Mouse (Mus musculus): ENCODE measurements around the gene Sirt1. TPM values are rescaled to one million over a fixed set of nuclear protein-coding genes. Genes with fewer than 3 reads are reported as not detected.

Sirt1 gene
- polyA plus RNA-seq, 1 experiment from 2014 or later, result 11.2 TPM

GRCm38 (mm10) chr10:63350666-63351065, 30.8 kb downstream of the Sirt1 start:
- H3K9ac ChIP-seq (ENCODE audit: low read depth, low read length), result no peak overlapping the region
- no peak overlapping the region for H3K27ac ChIP-seq (ENCODE audit: low read depth, low read length)
- no peaks in the 10 kb centered on the region for H3K27me3 ChIP-seq (ENCODE audit: control insufficient read depth, insufficient read depth, low read length)
- 92% methylated on average over 7 of the region's 7 CpGs for WGBS
- H3K4me3 ChIP-seq (ENCODE audit: low read depth, low read length), result no peak overlapping the region
- DNase-seq (ENCODE audit: low spot score), result no peak
- no peaks in the 10 kb centered on the region for H3K9me3 ChIP-seq (ENCODE audit: control insufficient read depth, low read length)
- no peaks in the 10 kb centered on the region for H3K4me1 ChIP-seq (replicated peaks; ENCODE audit: control insufficient read depth, insufficient read depth, low read length)
- no peak overlapping the region for H3K4me2 ChIP-seq (replicated peaks; ENCODE audit: low read depth, low read length)
- no peaks in the 10 kb centered on the region for H3K36me3 ChIP-seq (ENCODE audit: control insufficient read depth, insufficient read depth, low read length)
- ATAC-seq (ENCODE audit: low FRiP score), result no peak

GRCm38 (mm10) chr10:63348291-63348690, 33.2 kb downstream of the Sirt1 start:
- no peak for DNase-seq (ENCODE audit: low spot score)
- WGBS, result 53% methylated on average over 3 of the region's 3 CpGs
- Histone ChIP-seq H3K27me3 (ENCODE audit: control insufficient read depth, insufficient read depth, low read length) (no peaks in the 10 kb centered on the region), H3K9me3 (ENCODE audit: control insufficient read depth, low read length) (no peaks in the 10 kb centered on the region), H3K4me1 (replicated peaks; ENCODE audit: control insufficient read depth, insufficient read depth, low read length) (no peaks in the 10 kb centered on the region), H3K9ac (ENCODE audit: low read depth, low read length) (no peak overlapping the region), H3K27ac (ENCODE audit: low read depth, low read length) (no peak overlapping the region), H3K4me3 (ENCODE audit: low read depth, low read length) (no peak overlapping the region), H3K36me3 (ENCODE audit: control insufficient read depth, insufficient read depth, low read length) (no peaks in the 10 kb centered on the region), H3K4me2 (replicated peaks; ENCODE audit: low read depth, low read length) (no peak overlapping the region)
- ATAC-seq (ENCODE audit: low FRiP score), result no peak

- WGBS, result 88% methylated on average over 3 of the region's 3 CpGs
- ATAC-seq (ENCODE audit: low FRiP score) (no peak), DNase-seq (ENCODE audit: low spot score) (no peak)
- no peak overlapping the region for H3K4me3 ChIP-seq (ENCODE audit: low read depth, low read length)
- no peaks in the 10 kb centered on the region for H3K36me3 ChIP-seq (ENCODE audit: control insufficient read depth, insufficient read depth, low read length)
- H3K27ac ChIP-seq (ENCODE audit: low read depth, low read length), result no peak overlapping the region
- H3K4me1 ChIP-seq (replicated peaks; ENCODE audit: control insufficient read depth, insufficient read depth, low read length), result no peaks in the 10 kb centered on the region
- H3K27me3 ChIP-seq (ENCODE audit: control insufficient read depth, insufficient read depth, low read length), result no peaks in the 10 kb centered on the region
- H3K9me3 ChIP-seq (ENCODE audit: control insufficient read depth, low read length), result no peaks in the 10 kb centered on the region
- H3K9ac ChIP-seq (ENCODE audit: low read depth, low read length), result no peak overlapping the region
- no peak overlapping the region for H3K4me2 ChIP-seq (replicated peaks; ENCODE audit: low read depth, low read length)
These were observed 36.8 kb downstream of the Sirt1 start for GRCm38 (mm10) chr10:63344751-63345150.

- no peak overlapping the region for H3K9ac ChIP-seq (ENCODE audit: low read depth, low read length)
- no peaks in the 10 kb centered on the region for H3K27me3 ChIP-seq (ENCODE audit: control insufficient read depth, insufficient read depth, low read length)
- no peaks in the 10 kb centered on the region for H3K9me3 ChIP-seq (ENCODE audit: control insufficient read depth, low read length)
- ATAC-seq (ENCODE audit: low FRiP score), result no peak
- peaks cover 5% of the 10 kb centered on the region for H3K4me1 ChIP-seq (replicated peaks; ENCODE audit: control insufficient read depth, insufficient read depth, low read length)
- 88% methylated on average over 2 of the region's 2 CpGs for WGBS
- no peak for DNase-seq (ENCODE audit: low spot score)
- H3K36me3 ChIP-seq (ENCODE audit: control insufficient read depth, insufficient read depth, low read length), result no peaks in the 10 kb centered on the region
- H3K27ac ChIP-seq (ENCODE audit: low read depth, low read length), result no peak overlapping the region
- no peak overlapping the region for H3K4me2 ChIP-seq (replicated peaks; ENCODE audit: low read depth, low read length)
- H3K4me3 ChIP-seq (ENCODE audit: low read depth, low read length), result no peak overlapping the region
These were observed 40.2 kb downstream of the Sirt1 start for GRCm38 (mm10) chr10:63341351-63341750.

- no peaks in the 10 kb centered on the region for H3K36me3 ChIP-seq (ENCODE audit: control insufficient read depth, insufficient read depth, low read length)
- WGBS, result under 1% methylated on average over 59 of the region's 74 CpGs
- H3K4me2 ChIP-seq (replicated peaks; ENCODE audit: low read depth, low read length), result peak overlapping the region; percentile 88
- peak overlapping the region; percentile 96 for H3K9ac ChIP-seq (ENCODE audit: low read depth, low read length)
- peaks cover 5% of the 10 kb centered on the region for H3K4me1 ChIP-seq (replicated peaks; ENCODE audit: control insufficient read depth, insufficient read depth, low read length)
- peak; percentile 93 for DNase-seq (ENCODE audit: low spot score)
- ATAC-seq (ENCODE audit: low FRiP score), result peak; percentile 97
- no peaks in the 10 kb centered on the region for H3K9me3 ChIP-seq (ENCODE audit: control insufficient read depth, low read length)
- peak overlapping the region; percentile 91 for H3K27ac ChIP-seq (ENCODE audit: low read depth, low read length)
- no peaks in the 10 kb centered on the region for H3K27me3 ChIP-seq (ENCODE audit: control insufficient read depth, insufficient read depth, low read length)
- H3K4me3 ChIP-seq (ENCODE audit: low read depth, low read length), result peak overlapping the region; percentile 68
These were observed 42.4 kb downstream of the Sirt1 start for GRCm38 (mm10) chr10:63338914-63339643.

GRCm38 (mm10) chr10:63337951-63338836, 43.3 kb downstream of the Sirt1 start:
- peak overlapping the region; percentile 96 for H3K9ac ChIP-seq (ENCODE audit: low read depth, low read length)
- peak overlapping the region; percentile 91 for H3K27ac ChIP-seq (ENCODE audit: low read depth, low read length)
- no peaks in the 10 kb centered on the region for H3K27me3 ChIP-seq (ENCODE audit: control insufficient read depth, insufficient read depth, low read length)
- peaks cover 5% of the 10 kb centered on the region for H3K4me1 ChIP-seq (replicated peaks; ENCODE audit: control insufficient read depth, insufficient read depth, low read length)
- H3K36me3 ChIP-seq (ENCODE audit: control insufficient read depth, insufficient read depth, low read length), result no peaks in the 10 kb centered on the region
- H3K4me3 ChIP-seq (ENCODE audit: low read depth, low read length), result peak overlapping the region; percentile 68
- DNase-seq (ENCODE audit: low spot score) (peak; percentile 79), ATAC-seq (ENCODE audit: low FRiP score) (peak; percentile 89)
- no peaks in the 10 kb centered on the region for H3K9me3 ChIP-seq (ENCODE audit: control insufficient read depth, low read length)
- WGBS, result 1% methylated on average over 94 of the region's 113 CpGs
- H3K4me2 ChIP-seq (replicated peaks; ENCODE audit: low read depth, low read length), result peak overlapping the region; percentile 88

GRCm38 (mm10) chr10:63337326-63337725, 44.2 kb downstream of the Sirt1 start:
- peak overlapping the region; percentile 40; the same call in 1 of the 2 replicates for H3K9ac ChIP-seq (ENCODE audit: low read depth, low read length)
- H3K4me1 ChIP-seq (replicated peaks; ENCODE audit: control insufficient read depth, insufficient read depth, low read length), result peaks cover 5% of the 10 kb centered on the region
- peak overlapping the region; percentile 88 for H3K4me2 ChIP-seq (replicated peaks; ENCODE audit: low read depth, low read length)
- 37% methylated on average over 5 of the region's 5 CpGs for WGBS
- no peaks in the 10 kb centered on the region for H3K9me3 ChIP-seq (ENCODE audit: control insufficient read depth, low read length)
- H3K4me3 ChIP-seq (ENCODE audit: low read depth, low read length), result peak overlapping the region; percentile 68
- DNase-seq (ENCODE audit: low spot score) (no peak), ATAC-seq (ENCODE audit: low FRiP score) (no peak)
- no peaks in the 10 kb centered on the region; the same call in 1 of the 2 replicates for H3K36me3 ChIP-seq (ENCODE audit: control insufficient read depth, insufficient read depth, low read length)
- H3K27me3 ChIP-seq (ENCODE audit: control insufficient read depth, insufficient read depth, low read length), result no peaks in the 10 kb centered on the region
- H3K27ac ChIP-seq (ENCODE audit: low read depth, low read length), result no peak overlapping the region

GRCm38 (mm10) chr10:63336901-63337300, 44.6 kb downstream of the Sirt1 start:
- ATAC-seq (ENCODE audit: low FRiP score) (no peak), DNase-seq (ENCODE audit: low spot score) (no peak)
- no peaks in the 10 kb centered on the region for H3K9me3 ChIP-seq (ENCODE audit: control insufficient read depth, low read length)
- WGBS, result 62% methylated on average over 13 of the region's 13 CpGs
- H3K36me3 ChIP-seq (ENCODE audit: control insufficient read depth, insufficient read depth, low read length), result no peaks in the 10 kb centered on the region; the same call in 1 of the 2 replicates
- peaks cover 5% of the 10 kb centered on the region for H3K4me1 ChIP-seq (replicated peaks; ENCODE audit: control insufficient read depth, insufficient read depth, low read length)
- no peaks in the 10 kb centered on the region for H3K27me3 ChIP-seq (ENCODE audit: control insufficient read depth, insufficient read depth, low read length)
- no peak overlapping the region for H3K27ac ChIP-seq (ENCODE audit: low read depth, low read length)
- H3K9ac ChIP-seq (ENCODE audit: low read depth, low read length), result no peak overlapping the region; the same call in 1 of the 2 replicates
- peak overlapping the region; percentile 88 for H3K4me2 ChIP-seq (replicated peaks; ENCODE audit: low read depth, low read length)
- H3K4me3 ChIP-seq (ENCODE audit: low read depth, low read length), result peak overlapping the region; percentile 68
